Mouse (Mus musculus): ENCODE data around the gene St6galnac3.
A peak's percentile ranks its signal among the peaks of the same experiment; 100 is the strongest.

DNA sequence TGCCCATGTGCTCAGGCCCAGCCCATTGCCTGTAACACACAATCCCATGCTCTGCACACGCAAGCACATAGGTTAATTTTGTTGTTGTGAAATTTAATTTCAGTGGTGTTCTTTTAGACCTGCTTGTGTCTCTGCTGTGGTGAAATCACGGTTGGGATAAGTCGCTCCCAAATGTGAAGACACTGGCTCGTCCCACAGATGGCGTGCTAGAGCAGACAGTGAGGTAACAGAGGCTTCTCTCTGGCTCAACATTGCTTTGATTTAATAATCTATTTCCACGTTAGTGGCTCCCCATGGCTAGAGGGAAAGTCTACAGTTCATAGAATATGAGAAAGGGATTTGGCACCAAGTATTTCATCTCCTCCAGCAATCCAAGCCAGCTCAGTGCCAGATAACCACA, 17.3 kb downstream of the St6galnac3 start:
- TF ChIP-seq CTCF (IDR thresholded peaks at IDR 0.05; ENCODE audit: low read depth): peak; percentile 50
- TF ChIP-seq EP300 (optimal IDR thresholded peaks at IDR 0.05): no peak
